Mouse (Mus musculus): Measurements from ENCODE around the gene Aprt. TPM values are rescaled to one million over a fixed set of nuclear protein-coding genes. Genes with fewer than 3 reads are reported as not detected.
A peak's percentile ranks its signal among the peaks of the same experiment; 100 is the strongest.

The Aprt gene
- polyA plus RNA-seq, 1 experiment from 2014 or later = 370 TPM

DNA sequence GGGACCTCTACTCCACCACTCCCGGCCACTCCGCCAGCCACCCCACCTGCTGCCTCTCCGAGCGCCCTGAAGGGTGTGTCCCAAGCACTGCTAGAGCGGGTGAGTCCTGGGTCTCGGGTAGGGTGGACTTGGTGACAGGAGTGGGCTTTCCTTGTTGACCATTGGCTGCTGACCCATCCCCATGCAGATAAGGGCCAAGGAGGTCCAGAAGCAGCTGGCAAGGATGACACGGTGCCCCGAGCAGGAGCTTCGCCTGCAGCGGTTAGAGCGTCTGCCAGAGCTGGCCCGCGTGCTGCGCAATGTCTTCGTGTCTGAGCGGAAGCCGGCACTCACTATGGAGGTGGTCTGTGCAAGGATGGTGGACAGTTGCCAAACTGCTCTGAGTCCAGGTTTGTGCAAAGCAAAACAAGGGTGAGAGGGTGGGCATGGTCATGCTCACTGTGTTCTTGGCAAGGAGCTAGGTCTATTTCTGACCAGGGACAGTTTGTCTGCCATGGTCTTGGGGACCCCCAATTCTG, 4.9 kb downstream of the Aprt start:
- H3K4me1 ChIP-seq (ENCODE audit: control insufficient read depth, insufficient read depth, low read length) = peaks cover 39% of the 10 kb centered on the region
- WGBS = 91% methylated on average over 17 of the region's 17 CpGs
- no peaks in the 10 kb centered on the region for H3K27me3 ChIP-seq (ENCODE audit: control insufficient read depth, insufficient read depth, low read length)
- H3K4me2 ChIP-seq (replicated peaks; ENCODE audit: low read depth, low read length) = no peak overlapping the region
- no peaks in the 10 kb centered on the region for H3K9me3 ChIP-seq (ENCODE audit: control insufficient read depth, low read length)
- H3K36me3 ChIP-seq (ENCODE audit: control insufficient read depth, insufficient read depth, low read length) = peaks cover 52% of the 10 kb centered on the region
- no peak overlapping the region for H3K27ac ChIP-seq (ENCODE audit: low read depth, low read length)
- no peak for ATAC-seq (ENCODE audit: low FRiP score, low TSS enrichment)
- H3K4me3 ChIP-seq (ENCODE audit: low read length) = no peak overlapping the region
- H3K9ac ChIP-seq (ENCODE audit: low read depth, low read length) = no peak overlapping the region

DNA sequence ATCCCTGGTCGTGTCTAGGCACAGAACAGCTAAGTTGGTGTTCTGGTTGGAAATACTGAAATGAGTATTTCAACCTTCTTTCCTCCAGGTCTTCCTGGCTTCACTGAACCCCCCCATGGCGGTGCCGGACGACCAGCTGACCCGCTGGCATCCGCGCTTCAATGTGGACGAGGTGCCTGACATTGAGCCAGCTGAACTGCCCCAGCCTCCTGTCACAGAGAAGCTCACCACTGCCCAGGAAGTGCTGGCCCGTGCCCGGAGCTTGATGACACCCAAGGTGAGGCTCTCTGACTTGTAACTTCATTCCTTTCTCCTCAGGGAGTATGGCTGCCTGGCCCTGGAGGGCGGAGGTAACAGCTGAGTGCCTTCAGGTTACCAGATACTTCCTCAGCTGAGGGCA, 5.6 kb downstream of the Aprt start:
- Histone ChIP-seq H3K9me3 (ENCODE audit: control insufficient read depth, low read length) (no peaks in the 10 kb centered on the region), H3K4me2 (replicated peaks; ENCODE audit: low read depth, low read length) (no peak overlapping the region), H3K27ac (ENCODE audit: low read depth, low read length) (no peak overlapping the region), H3K27me3 (ENCODE audit: control insufficient read depth, insufficient read depth, low read length) (no peaks in the 10 kb centered on the region), H3K4me3 (ENCODE audit: low read length) (no peak overlapping the region), H3K36me3 (ENCODE audit: control insufficient read depth, insufficient read depth, low read length) (peaks cover 52% of the 10 kb centered on the region), H3K4me1 (ENCODE audit: control insufficient read depth, insufficient read depth, low read length) (peaks cover 43% of the 10 kb centered on the region), H3K9ac (ENCODE audit: low read depth, low read length) (no peak overlapping the region)
- ATAC-seq (ENCODE audit: low FRiP score, low TSS enrichment) = no peak
- 87% methylated on average over 11 of the region's 11 CpGs for WGBS

DNA sequence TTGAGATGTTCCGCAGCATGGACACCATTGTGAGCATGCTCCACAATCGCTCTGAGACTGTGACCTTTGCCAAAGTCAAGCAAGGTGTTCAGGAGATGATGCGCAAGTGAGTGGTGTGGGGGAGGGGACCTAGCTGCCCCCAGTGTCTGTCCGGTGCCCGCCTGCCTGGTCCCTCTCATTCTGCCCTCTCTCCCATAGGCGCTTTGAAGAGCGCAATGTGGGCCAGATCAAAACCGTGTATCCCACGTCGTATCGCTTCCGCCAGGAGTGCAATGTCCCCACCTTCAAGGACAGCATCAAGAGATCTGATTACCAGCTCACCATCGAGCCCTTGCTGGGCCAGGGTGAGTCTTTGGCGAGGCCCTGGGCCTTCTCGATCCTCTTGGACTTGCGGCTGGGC, 6.7 kb downstream of the Aprt start:
- Histone ChIP-seq H3K36me3 (ENCODE audit: control insufficient read depth, insufficient read depth, low read length) (peaks cover 52% of the 10 kb centered on the region), H3K9ac (ENCODE audit: low read depth, low read length) (no peak overlapping the region), H3K4me2 (replicated peaks; ENCODE audit: low read depth, low read length) (peak overlapping the region; percentile 58; the same call in 1 of the 2 replicates), H3K27ac (ENCODE audit: low read depth, low read length) (no peak overlapping the region), H3K9me3 (ENCODE audit: control insufficient read depth, low read length) (no peaks in the 10 kb centered on the region), H3K4me3 (ENCODE audit: low read length) (no peak overlapping the region; the same call in 1 of the 2 replicates), H3K27me3 (ENCODE audit: control insufficient read depth, insufficient read depth, low read length) (no peaks in the 10 kb centered on the region), H3K4me1 (ENCODE audit: control insufficient read depth, insufficient read depth, low read length) (peaks cover 31% of the 10 kb centered on the region)
- no peak for ATAC-seq (ENCODE audit: low FRiP score, low TSS enrichment)
- 94% methylated on average over 16 of the region's 16 CpGs for WGBS

DNA sequence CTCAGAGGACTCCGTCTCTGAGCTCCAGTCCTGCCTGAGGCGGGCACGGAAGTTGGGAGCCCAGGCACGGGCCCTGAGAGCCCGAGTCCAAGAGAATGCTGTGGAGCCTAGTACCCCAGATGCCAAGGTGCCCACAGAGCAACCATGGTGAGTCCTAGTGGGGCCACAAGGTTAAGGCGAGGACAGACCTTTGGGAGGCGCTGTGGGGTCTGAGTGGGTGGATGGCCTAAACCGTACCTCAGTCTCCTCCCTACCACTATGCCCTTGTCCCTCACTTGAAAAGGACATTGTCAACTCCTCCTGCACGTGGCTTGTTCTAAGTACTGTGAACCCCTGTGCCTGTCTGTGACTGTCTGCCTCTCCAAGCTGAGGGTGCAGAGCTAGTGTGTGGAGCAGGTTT, 7.4 kb downstream of the Aprt start:
- H3K36me3 ChIP-seq (ENCODE audit: control insufficient read depth, insufficient read depth, low read length) = peaks cover 49% of the 10 kb centered on the region
- peak overlapping the region; percentile 91 for H3K9ac ChIP-seq (ENCODE audit: low read depth, low read length)
- H3K27me3 ChIP-seq (ENCODE audit: control insufficient read depth, insufficient read depth, low read length) = no peaks in the 10 kb centered on the region
- WGBS = 74% methylated on average over 9 of the region's 9 CpGs
- H3K4me3 ChIP-seq (ENCODE audit: low read length) = peak overlapping the region; percentile 97
- H3K9me3 ChIP-seq (ENCODE audit: control insufficient read depth, low read length) = no peaks in the 10 kb centered on the region
- no peak overlapping the region for H3K27ac ChIP-seq (ENCODE audit: low read depth, low read length)
- peaks cover 25% of the 10 kb centered on the region for H3K4me1 ChIP-seq (ENCODE audit: control insufficient read depth, insufficient read depth, low read length)
- no peak for ATAC-seq (ENCODE audit: low FRiP score, low TSS enrichment)
- H3K4me2 ChIP-seq (replicated peaks; ENCODE audit: low read depth, low read length) = peak overlapping the region; percentile 58

DNA sequence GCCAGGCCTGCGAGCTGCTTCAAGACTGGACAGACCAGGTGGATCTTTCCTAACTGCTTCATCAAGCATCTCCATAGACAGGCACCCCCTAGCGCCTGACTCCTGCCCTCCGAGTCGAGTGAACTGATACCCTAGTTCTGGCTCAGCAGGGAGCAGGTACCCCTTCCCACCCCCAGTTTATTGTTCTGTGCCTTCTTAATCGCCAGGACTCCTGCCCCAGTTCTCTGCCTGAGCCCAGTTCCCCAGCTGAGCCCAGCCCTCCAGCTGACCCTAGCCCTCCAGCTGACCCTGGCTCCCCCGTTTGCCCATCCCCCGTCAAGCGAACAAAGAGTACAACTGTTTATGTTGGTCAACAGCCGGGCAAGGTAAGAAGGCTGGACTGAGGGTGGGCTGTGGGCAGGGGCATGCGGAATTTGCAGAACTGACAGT, 7.8 kb downstream of the Aprt start:
- H3K27ac ChIP-seq (ENCODE audit: low read depth, low read length) = no peak overlapping the region
- 12% methylated on average over 10 of the region's 10 CpGs for WGBS
- peak overlapping the region; percentile 91 for H3K9ac ChIP-seq (ENCODE audit: low read depth, low read length)
- H3K4me1 ChIP-seq (ENCODE audit: control insufficient read depth, insufficient read depth, low read length) = peaks cover 24% of the 10 kb centered on the region
- H3K27me3 ChIP-seq (ENCODE audit: control insufficient read depth, insufficient read depth, low read length) = no peaks in the 10 kb centered on the region
- H3K4me2 ChIP-seq (replicated peaks; ENCODE audit: low read depth, low read length) = peak overlapping the region; percentile 58
- no peaks in the 10 kb centered on the region for H3K9me3 ChIP-seq (ENCODE audit: control insufficient read depth, low read length)
- peaks cover 47% of the 10 kb centered on the region for H3K36me3 ChIP-seq (ENCODE audit: control insufficient read depth, insufficient read depth, low read length)
- H3K4me3 ChIP-seq (ENCODE audit: low read length) = peak overlapping the region; percentile 97
- no peak for ATAC-seq (ENCODE audit: low FRiP score, low TSS enrichment)

DNA sequence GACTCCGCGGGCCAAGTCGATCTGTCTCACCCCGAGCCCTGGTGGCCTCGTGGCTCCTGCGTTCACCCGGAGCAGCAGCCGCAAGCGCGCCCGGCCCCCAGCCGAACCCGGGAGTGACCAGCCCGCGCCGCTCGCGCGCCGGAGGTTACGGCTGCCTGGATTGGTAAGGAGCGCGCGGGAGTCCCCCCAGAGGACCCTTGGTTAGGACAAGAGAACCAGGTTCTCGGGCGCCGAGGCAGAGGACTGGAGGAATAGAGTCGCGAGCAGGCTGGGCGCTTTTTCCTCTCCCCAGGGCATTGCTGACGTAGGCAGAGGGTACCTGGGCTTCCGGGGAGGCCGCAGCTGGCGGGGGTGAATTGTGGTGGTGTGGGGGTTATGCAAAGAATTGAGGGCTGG, 8.6 kb downstream of the Aprt start:
- H3K4me2 ChIP-seq (replicated peaks; ENCODE audit: low read depth, low read length) = peak overlapping the region; percentile 58
- WGBS = under 1% methylated on average over 34 of the region's 34 CpGs
- peak; percentile 56 for ATAC-seq (ENCODE audit: low FRiP score, low TSS enrichment)
- H3K27me3 ChIP-seq (ENCODE audit: control insufficient read depth, insufficient read depth, low read length) = no peaks in the 10 kb centered on the region
- peak overlapping the region; percentile 91 for H3K9ac ChIP-seq (ENCODE audit: low read depth, low read length)
- peaks cover 24% of the 10 kb centered on the region for H3K4me1 ChIP-seq (ENCODE audit: control insufficient read depth, insufficient read depth, low read length)
- H3K9me3 ChIP-seq (ENCODE audit: control insufficient read depth, low read length) = no peaks in the 10 kb centered on the region
- H3K36me3 ChIP-seq (ENCODE audit: control insufficient read depth, insufficient read depth, low read length) = peaks cover 41% of the 10 kb centered on the region
- peak overlapping the region; percentile 95 for H3K27ac ChIP-seq (ENCODE audit: low read depth, low read length)
- peak overlapping the region; percentile 97 for H3K4me3 ChIP-seq (ENCODE audit: low read length)

DNA sequence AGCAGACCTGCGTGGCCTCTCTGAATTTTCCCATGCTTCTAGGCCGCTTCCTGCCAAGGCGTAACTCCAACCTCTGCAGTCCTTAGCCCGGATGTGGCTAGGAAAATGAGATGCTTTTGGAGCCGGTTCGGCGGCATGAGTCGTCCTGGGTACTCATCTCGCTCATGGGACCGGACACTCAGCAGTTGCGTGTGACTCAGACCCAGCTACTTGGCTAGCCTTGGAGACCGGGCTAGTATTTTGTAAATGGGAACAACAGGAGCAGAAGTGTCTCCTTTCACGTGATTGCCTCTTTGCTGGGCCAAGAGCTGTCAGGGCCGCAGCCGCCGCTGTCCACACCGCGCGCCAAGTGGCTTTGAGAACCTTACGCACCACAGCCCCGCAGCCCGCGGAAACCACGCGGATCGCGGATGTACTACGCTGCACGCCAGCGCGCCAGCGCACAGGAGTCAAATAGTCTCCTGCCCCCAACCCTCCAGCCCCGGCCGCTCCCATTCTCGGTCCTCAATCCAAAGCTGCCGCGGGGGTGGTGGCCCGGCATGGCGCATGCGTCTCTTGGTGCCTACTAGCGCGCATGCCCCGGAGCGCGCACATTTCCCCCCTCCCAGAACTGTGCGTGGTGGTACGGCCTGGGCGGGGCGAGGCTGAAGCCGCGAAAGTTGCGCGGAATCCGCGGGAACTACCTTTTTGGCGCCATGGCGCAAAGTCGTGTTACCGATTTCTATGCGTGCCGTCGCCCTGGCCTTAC, 9.2 kb downstream of the Aprt start, which contains the start of gene Cdt1:
Cdt1 (plus strand) TSS at position 655 of the 748 bp plus-strand sequence.
- no peaks in the 10 kb centered on the region for H3K27me3 ChIP-seq (ENCODE audit: control insufficient read depth, insufficient read depth, low read length)
- peaks cover 35% of the 10 kb centered on the region for H3K36me3 ChIP-seq (ENCODE audit: control insufficient read depth, insufficient read depth, low read length)
- H3K9ac ChIP-seq (ENCODE audit: low read depth, low read length) = peak within 1 kb of the TSS; percentile 91
- H3K9me3 ChIP-seq (ENCODE audit: control insufficient read depth, low read length) = no peaks in the 10 kb centered on the region
- WGBS = under 1% methylated on average over 61 of the region's 62 CpGs
- H3K4me1 ChIP-seq (ENCODE audit: control insufficient read depth, insufficient read depth, low read length) = peaks cover 24% of the 10 kb centered on the region
- H3K4me3 ChIP-seq (ENCODE audit: low read length) = peak within 1 kb of the TSS; percentile 97
- H3K27ac ChIP-seq (ENCODE audit: low read depth, low read length) = peak within 1 kb of the TSS; percentile 95
- peak; percentile 94 for ATAC-seq (ENCODE audit: low FRiP score, low TSS enrichment)
- H3K4me2 ChIP-seq (replicated peaks; ENCODE audit: low read depth, low read length) = peak within 1 kb of the TSS; percentile 58

DNA sequence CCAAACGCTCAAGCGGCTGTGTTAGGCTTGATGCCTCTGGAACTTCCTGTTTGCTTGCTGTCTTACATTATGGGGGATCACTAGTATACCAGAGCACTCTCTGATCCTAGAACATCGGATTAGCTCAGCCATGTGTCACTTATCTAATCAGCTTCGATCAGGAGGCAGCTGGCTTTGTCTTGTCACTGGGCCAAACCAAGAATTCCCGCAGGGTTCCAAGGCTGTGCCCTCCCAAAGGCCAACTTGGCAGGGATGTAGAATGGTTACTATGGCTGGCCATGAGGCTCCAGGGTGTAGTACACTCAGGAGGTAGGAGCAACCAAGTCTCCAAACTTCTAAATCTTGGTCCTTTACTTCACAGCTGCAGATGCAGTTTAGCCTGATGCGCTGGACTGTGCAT, 9.9 kb downstream of the Aprt start:
- peak overlapping the region; percentile 58 for H3K4me2 ChIP-seq (replicated peaks; ENCODE audit: low read depth, low read length)
- WGBS = 47% methylated on average over 6 of the region's 6 CpGs

More for the DNA sequence above, 9.9 kb downstream of the Aprt start:
- ATAC-seq (ENCODE audit: low FRiP score, low TSS enrichment) = no peak
- no peaks in the 10 kb centered on the region for H3K27me3 ChIP-seq (ENCODE audit: control insufficient read depth, insufficient read depth, low read length)
- H3K9ac ChIP-seq (ENCODE audit: low read depth, low read length) = peak overlapping the region; percentile 91
- peak overlapping the region; percentile 97 for H3K4me3 ChIP-seq (ENCODE audit: low read length)
- H3K27ac ChIP-seq (ENCODE audit: low read depth, low read length) = peak overlapping the region; percentile 95
- peaks cover 27% of the 10 kb centered on the region for H3K36me3 ChIP-seq (ENCODE audit: control insufficient read depth, insufficient read depth, low read length)
- H3K9me3 ChIP-seq (ENCODE audit: control insufficient read depth, low read length) = no peaks in the 10 kb centered on the region
- peaks cover 24% of the 10 kb centered on the region for H3K4me1 ChIP-seq (ENCODE audit: control insufficient read depth, insufficient read depth, low read length)
